Mouse (Mus musculus) WW6 (cell line): ENCODE measurements around the gene Acp5.

Source experiments
- DNase-seq: peaks from one replicate; pipeline ENCODE4 v3.0.0-alpha.2; 2013; ENCODE audit warnings: low read depth, low spot score

The Acp5 gene

GRCm38 (mm10) chr9:22143108-22144037 lies 7.9 kb upstream of the Acp5 start:
- no peak for DNase-seq

- no peak for DNase-seq
Measured at GRCm38 (mm10) chr9:22139746-22140145, 4.2 kb upstream of the Acp5 start.

GRCm38 (mm10) chr9:22138480-22138879 lies 3.0 kb upstream of the Acp5 start:
- DNase-seq, result no peak

- peak; percentile 81 for DNase-seq
Measured at GRCm38 (mm10) chr9:22136765-22137547, 1.4 kb upstream of the Acp5 start.

- no peak for DNase-seq
Measured at GRCm38 (mm10) chr9:22134988-22135643, 395 bp downstream of the Acp5 start.

- DNase-seq, result no peak
Measured at GRCm38 (mm10) chr9:22134246-22134890, 1.1 kb downstream of the Acp5 start.

GRCm38 (mm10) chr9:22132220-22132619 lies 3.3 kb downstream of the Acp5 start:
- DNase-seq, result no peak

GRCm38 (mm10) chr9:22131226-22131981 lies 4.1 kb downstream of the Acp5 start:
- no peak for DNase-seq

GRCm38 (mm10) chr9:22125246-22126027 lies 10.1 kb downstream of the Acp5 start:
- no peak for DNase-seq

- no peak for DNase-seq
Measured at GRCm38 (mm10) chr9:22124169-22124568, 11.3 kb downstream of the Acp5 start.

GRCm38 (mm10) chr9:22123069-22123609 lies 12.4 kb downstream of the Acp5 start:
- no peak for DNase-seq

- no peak for DNase-seq
Measured at GRCm38 (mm10) chr9:22122005-22122404, 13.5 kb downstream of the Acp5 start.

GRCm38 (mm10) chr9:22121545-22121944 lies 14.0 kb downstream of the Acp5 start:
- no peak for DNase-seq

GRCm38 (mm10) chr9:22119543-22119942 lies 16.0 kb downstream of the Acp5 start:
- no peak for DNase-seq

GRCm38 (mm10) chr9:22117754-22118456 lies 17.6 kb downstream of the Acp5 start:
- no peak for DNase-seq

- peak; percentile 94 for DNase-seq
Measured at GRCm38 (mm10) chr9:22116740-22117426, 18.6 kb downstream of the Acp5 start, which contains the start of gene Elof1. Gene Elof1 (minus strand): TSS chr9:22117172.

GRCm38 (mm10) chr9:22116086-22116485 lies 19.4 kb downstream of the Acp5 start:
- no peak for DNase-seq

GRCm38 (mm10) chr9:22115635-22116034 lies 19.9 kb downstream of the Acp5 start:
- no peak for DNase-seq
